14 mouse cellular contexts compared by ENCODE assay signal in the genomic region with DNA sequence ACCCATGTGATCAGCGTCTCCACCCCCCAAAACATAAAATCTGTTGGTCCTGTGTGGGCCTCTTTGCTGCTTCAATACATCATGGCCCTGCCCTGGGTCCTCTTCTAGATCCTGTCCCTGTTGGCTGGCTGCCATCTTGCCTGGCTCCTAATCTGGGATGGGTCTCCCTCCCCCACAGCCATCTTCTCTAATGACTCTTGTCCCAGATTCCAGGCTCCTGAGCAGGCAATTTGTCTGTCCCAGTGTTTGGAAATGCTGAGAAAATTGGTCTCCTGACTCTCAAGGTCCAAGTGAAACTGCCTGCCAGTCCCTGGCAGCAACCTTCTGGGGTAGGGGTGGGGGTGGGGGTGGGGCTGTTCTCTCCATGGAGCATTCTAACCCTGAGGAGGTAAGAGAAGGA. TPM values are rescaled to one million over a fixed set of nuclear protein-coding genes. Genes with fewer than 3 reads are reported as not detected.
DNase-seq lines count a peak whose midpoint lies in the region; ATAC-seq lines count a peak whose summit lies in the region.
"Had no signal": no experiment of that assay in that cellular context is flagged by ENCODE, and none has a peak within 500 bp of the region (broad histone marks: within the 10 kb centered on the region; RNA-seq: fewer than 3 reads in every experiment).

No protein-coding gene starts in this region.

- no peak overlapping the region for H3K9ac ChIP-seq in kidney, embryonic 14.5 days (ENCODE audit: low read depth, low read length)
- H3K9ac ChIP-seq: hindbrain, embryonic 15.5 days; midbrain, embryonic 13.5 days had no signal

- peak; percentile 59 to 84 for DNase-seq in adrenal gland, adult (ENCODE audit: inconsistent age in 2 of 2, low spot score in 1 of 2)
- no peak for DNase-seq in adrenal gland, postnatal 4 days (ENCODE audit: low spot score in 2 of 2)
- peak; percentile 74 for DNase-seq in kidney, postnatal 10 days
- DNase-seq in lung, postnatal 14 days = peak; percentile 23
- no peak for DNase-seq in lung, postnatal 36 days
- peak; percentile 71 for DNase-seq in adrenal gland, postnatal 10 days
- no peak for DNase-seq in cerebellum, postnatal 4 days (ENCODE audit: low spot score in 2 of 2)
- DNase-seq: cerebellum, adult 8-10 months; spleen, adult 18-20 months had no signal

- H3K27ac ChIP-seq in kidney, embryonic 14.5 days (ENCODE audit: low read depth, low read length) = no peak overlapping the region
- H3K27ac ChIP-seq: hindbrain, embryonic 15.5 days; midbrain, embryonic 13.5 days had no signal

- ATAC-seq in kidney, embryonic 14.5 days (ENCODE audit: low FRiP score, low TSS enrichment) = no peak
- ATAC-seq: lung, postnatal 0 days; midbrain, embryonic 13.5 days had no signal

- no peaks in the 10 kb centered on the region for H3K9me3 ChIP-seq in kidney, embryonic 14.5 days (ENCODE audit: control insufficient read depth, low read length)
- H3K9me3 ChIP-seq: hindbrain, embryonic 15.5 days; midbrain, embryonic 13.5 days had no signal

- H3K4me1 ChIP-seq in kidney, embryonic 14.5 days (ENCODE audit: control insufficient read depth, insufficient read depth, low read length) = 0 out of 2 replicates have a peak, but pooled peaks cover 3% of the 10 kb centered on the region
- H3K4me1 ChIP-seq: hindbrain, embryonic 15.5 days; midbrain, embryonic 13.5 days had no signal

- whole genome bisulfite sequencing in kidney, embryonic 14.5 days = 81% methylated on average over 1 of the region's 1 CpGs

- H3K27me3 ChIP-seq in kidney, embryonic 14.5 days (ENCODE audit: control insufficient read depth, insufficient read depth, low read length) = no peaks in the 10 kb centered on the region
- H3K27me3 ChIP-seq: hindbrain, embryonic 15.5 days; midbrain, embryonic 13.5 days had no signal

- no peaks in the 10 kb centered on the region; the same call in 1 of the 2 replicates for H3K36me3 ChIP-seq in kidney, embryonic 14.5 days (ENCODE audit: control insufficient read depth, insufficient read depth, low read length)
- H3K36me3 ChIP-seq: hindbrain, embryonic 15.5 days; midbrain, embryonic 13.5 days had no signal

- no peak overlapping the region for H3K4me3 ChIP-seq in kidney, embryonic 14.5 days (ENCODE audit: low read length)
- H3K4me3 ChIP-seq: erythroblast, embryonic 14.5 days; hindbrain, embryonic 15.5 days; midbrain, embryonic 13.5 days had no signal

- H3K4me2 ChIP-seq in kidney, embryonic 14.5 days (replicated peaks; ENCODE audit: low read depth, low read length) = no peak overlapping the region
- H3K4me2 ChIP-seq: hindbrain, embryonic 15.5 days; midbrain, embryonic 13.5 days had no signal

RNA-seq across cellular contexts. Expression of gene Sh3tc1, which starts 19.9 kb away (rescaled TPM):
- 10 to 100 TPM; 12.6 to 21.4 TPM for total RNA-seq in adrenal gland, postnatal 4 days (2021)
- 4.2 and 11.3 TPM in 2 replicates for polyA plus RNA-seq in kidney, embryonic 14.5 days (2014; fragmentation: Nextera tagmentation; extraction: Ambion mirVana)
- total RNA-seq in adrenal gland, postnatal 10 days (2021) = 10 to 100 TPM in 1 of 2 experiments, 1 to 10 TPM in 1; 9.5 to 17.6 TPM

RNA-seq across cellular contexts. Expression of gene Ablim2, which starts 37.8 kb away (rescaled TPM):
- 1 to 10 TPM; 6.0 to 7.3 TPM for total RNA-seq in adrenal gland, postnatal 4 days (2021)
- 0.30 and 2.5 TPM in 2 replicates for polyA plus RNA-seq in kidney, embryonic 14.5 days (2014; fragmentation: Nextera tagmentation; extraction: Ambion mirVana)
- total RNA-seq in adrenal gland, postnatal 10 days (2021) = 1 to 10 TPM; 4.0 to 8.9 TPM
- polyA plus RNA-seq: erythroblast, embryonic 14.5 days had no signal

RNA-seq across cellular contexts. Expression of gene Htra3, which starts 40.3 kb away (rescaled TPM):
- total RNA-seq in adrenal gland, postnatal 4 days (2021) = 10 to 100 TPM; 39.0 to 45.2 TPM
- polyA plus RNA-seq in kidney, embryonic 14.5 days (2014; fragmentation: Nextera tagmentation; extraction: Ambion mirVana) = 7.0 and 8.6 TPM in 2 replicates
- 10 to 100 TPM; 51.0 to 61.0 TPM for total RNA-seq in adrenal gland, postnatal 10 days (2021)
- polyA plus RNA-seq: erythroblast, embryonic 14.5 days had no signal

Comparison
In these comparisons a context has a peak if more than half of its experiments do, and no peak if none do; other contexts are left out.
1. DNase-seq: peak in adrenal gland, adult (2 of 2), kidney, postnatal 10 days (single experiment), lung, postnatal 14 days (single experiment) and adrenal gland, postnatal 10 days (single experiment); none in adrenal gland, postnatal 4 days (0 of 2), lung, postnatal 36 days (single experiment) and cerebellum, postnatal 4 days (0 of 2).